Mouse (Mus musculus) lung, adult 2 months (tissue): ENCODE results near the gene Zfp64.

ENCODE experiments used
- CTCF ChIP-seq: fragments of 200-500 bp; IDR thresholded peaks from 2 replicates; pipeline ENCODE4 v1.5.1; 2011; ENCODE audit warnings: mild to moderate bottlenecking, low read length, control low read depth; ENCODE audit not compliant: insufficient read depth
- POLR2A ChIP-seq: fragments of 200-500 bp; IDR thresholded peaks from 2 replicates; pipeline ENCODE4 v1.6.1; 2011; ENCODE audit warnings: low read depth, mild to moderate bottlenecking, control low read depth, low read length, borderline replicate concordance; ENCODE audit errors: extremely low read depth

DNA sequence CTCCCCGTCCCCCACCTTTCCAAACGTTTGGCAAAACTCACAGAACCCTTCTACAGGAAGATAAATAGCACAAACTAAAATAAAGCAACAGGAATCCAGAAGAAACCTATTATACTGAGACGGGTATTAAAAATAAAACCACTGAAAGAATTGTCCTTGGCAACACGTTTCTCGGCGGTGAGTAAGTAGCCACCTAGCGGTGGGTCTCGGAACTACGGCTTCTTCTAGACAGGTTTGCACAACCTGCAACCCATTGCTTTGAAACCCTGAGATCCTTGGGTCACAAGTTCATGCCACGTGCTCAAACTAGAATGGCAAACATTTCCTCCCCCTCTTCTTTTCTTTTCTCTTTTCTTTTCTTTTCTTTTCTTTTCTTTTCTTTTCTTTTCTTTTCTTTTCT, 25.7 kb downstream of the Zfp64 start:
- peak; percentile 71 for TF ChIP-seq CTCF
- no peak for TF ChIP-seq POLR2A
